Mouse (Mus musculus) myocyte (in vitro differentiated cells): ENCODE measurements around the gene Olfr374.

Experiments used
- E2F4 ChIP-seq: IDR thresholded peaks from one replicate; pipeline ENCODE4 v1.6.1; 2011; ENCODE audit warnings: mild to moderate bottlenecking, control low read depth, moderate library complexity; ENCODE audit not compliant: insufficient read depth
- MAX ChIP-seq: IDR thresholded peaks from one replicate; pipeline ENCODE4 v1.6.1; 2011; ENCODE audit warnings: low read depth, mild to moderate bottlenecking, control low read depth
- MYOD1 ChIP-seq, 3 experiments: IDR thresholded peaks; one replicate each; pipeline ENCODE4 v1.6.1; 2011; ENCODE audit warnings: control low read depth in 2 of 3, low read depth in 2 of 3, mild to moderate bottlenecking in 2 of 3, moderate library complexity in 1 of 3; ENCODE audit not compliant: insufficient read length in 2 of 3, control insufficient read depth in 1 of 3
- MYOG ChIP-seq, 3 experiments: IDR thresholded peaks; one replicate each; pipeline ENCODE4 v1.6.1; 2011; ENCODE audit warnings: control low read depth in 2 of 3, low read depth in 2 of 3, mild to moderate bottlenecking in 2 of 3; ENCODE audit not compliant: insufficient read length in 2 of 3, control insufficient read depth in 1 of 3, insufficient read depth in 1 of 3
- POLR2A ChIP-seq: IDR thresholded peaks from one replicate; pipeline ENCODE4 v1.6.1; 2011; ENCODE audit warnings: low read depth, mild to moderate bottlenecking, control low read depth, moderate library complexity; ENCODE audit not compliant: insufficient read length
- POLR2AphosphoS2 ChIP-seq: IDR thresholded peaks from one replicate; pipeline ENCODE4 v1.6.1; 2011; ENCODE audit warnings: low read depth, control low read depth; ENCODE audit not compliant: insufficient read length
- REST ChIP-seq: IDR thresholded peaks from one replicate; pipeline ENCODE4 v1.6.1; 2011; ENCODE audit warnings: mild to moderate bottlenecking, control low read depth, moderate library complexity; ENCODE audit not compliant: insufficient read depth, insufficient read length
- TCF12 ChIP-seq: IDR thresholded peaks from one replicate; pipeline ENCODE4 v1.6.1; 2011; ENCODE audit warnings: mild to moderate bottlenecking, control low read depth; ENCODE audit not compliant: poor library complexity, insufficient read depth, severe bottlenecking
- USF1 ChIP-seq: IDR thresholded peaks from one replicate; pipeline ENCODE4 v1.6.1; 2011; ENCODE audit warnings: low read depth, mild to moderate bottlenecking, control low read depth, moderate library complexity

DNA sequence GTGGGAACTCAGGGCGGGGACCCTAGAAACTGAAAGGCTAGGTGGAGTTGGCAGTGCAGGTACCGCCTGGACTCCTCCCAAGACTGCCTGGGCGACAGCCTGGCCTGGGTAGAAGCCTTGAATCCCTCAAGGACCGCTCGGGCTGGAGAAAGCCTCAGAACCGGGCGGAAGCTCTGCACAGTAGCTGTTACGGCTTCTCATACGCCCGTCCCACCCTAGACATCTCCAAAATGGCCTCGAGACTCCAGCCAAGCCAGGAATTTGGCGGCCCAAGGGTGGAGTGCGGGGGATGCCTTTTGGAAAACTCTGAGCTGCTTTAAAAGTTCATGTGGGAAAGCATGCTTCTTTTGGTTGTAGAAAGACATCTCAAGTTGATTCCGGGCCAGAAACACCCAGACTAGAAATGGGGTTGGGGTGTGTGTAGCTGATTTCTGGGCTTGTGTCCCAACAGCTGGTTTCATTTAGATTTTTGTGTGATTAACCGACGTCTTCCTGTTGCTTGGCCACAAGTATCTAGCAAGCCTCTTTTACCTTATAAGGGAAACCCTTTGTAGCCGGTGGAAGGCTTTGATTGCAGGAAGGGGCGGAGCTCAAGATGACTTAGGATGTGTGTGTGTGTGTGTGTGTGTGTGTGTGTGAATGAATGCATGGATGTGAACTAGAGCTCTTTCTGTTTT, 29.6 kb downstream of the Olfr374 start:
- TF ChIP-seq USF1 = no peak
- peak in 1 of 3 experiments; percentile 24 for TF ChIP-seq MYOD1 (IDR thresholded peaks at IDR 0.05; ENCODE audit: control insufficient read depth in 1 of 3, insufficient read length in 2 of 3, low read depth in 2 of 3)
- TF ChIP-seq REST = no peak
- peak; percentile 39 for TF ChIP-seq TCF12
- TF ChIP-seq POLR2A = peak; percentile 10
- TF ChIP-seq E2F4 = no peak
- TF ChIP-seq MAX = no peak
- peak; percentile 21 for TF ChIP-seq POLR2AphosphoS2
- TF ChIP-seq MYOG (IDR thresholded peaks at IDR 0.05; ENCODE audit: control insufficient read depth in 1 of 3, insufficient read depth in 1 of 3, insufficient read length in 2 of 3, low read depth in 2 of 3) = no peak
